Mouse (Mus musculus) midbrain, postnatal 0 days (tissue): ENCODE measurements at regions not wholly inside any gene's neighbourhood (a gene's known extent, or its start where the extent isn't known, plus 50 kb on each side); places are given as distances from the start of the nearest gene placed in this dataset.

Experiments used
- ATAC-seq: fragments of 200-750 bp; cut with Nextera tagmentation; 2 replicates; pipeline ENCODE4 v1.8.0; 2017; ENCODE audit warnings: moderate number of reproducible peaks, mild to moderate bottlenecking, moderate TSS enrichment, moderate library complexity; ENCODE audit not compliant: low FRiP score
- DNase-seq: peaks from one replicate; pipeline ENCODE4 v3.0.0-alpha.2; 2015; ENCODE audit warnings: low spot score
- H3K27ac ChIP-seq: fragments of 300-500 bp; sonication (generic); 2 replicates; pipeline ENCODE4 v1.5.1; 2014; ENCODE audit warnings: low read depth, mild to moderate bottlenecking, low read length, mixed read lengths
- H3K27me3 ChIP-seq: fragments of 300-500 bp; sonication (generic); 2 replicates; pipeline ENCODE4 v1.6.1; 2014; ENCODE audit warnings: low read length, control low read depth, mixed read lengths; ENCODE audit not compliant: insufficient read depth
- H3K36me3 ChIP-seq: fragments of 300-500 bp; sonication (generic); 2 replicates; pipeline ENCODE4 v1.6.1; 2014; ENCODE audit warnings: low read length, control low read depth, mixed read lengths; ENCODE audit not compliant: insufficient read depth
- H3K4me1 ChIP-seq: fragments of 300-500 bp; sonication (generic); 2 replicates; pipeline ENCODE4 v1.6.1; 2014; ENCODE audit warnings: mild to moderate bottlenecking, control low read depth, antibody characterized with exemption, low read length, mixed read lengths; ENCODE audit not compliant: insufficient read depth
- H3K4me2 ChIP-seq: fragments of 300-500 bp; sonication (generic); 2 replicates; pipeline ENCODE4 v1.6.1; 2014; ENCODE audit warnings: low read depth, mild to moderate bottlenecking, low read length, mixed read lengths; ENCODE audit not compliant: poor library complexity, severe bottlenecking
- H3K4me3 ChIP-seq: fragments of 300-500 bp; sonication (generic); 2 replicates; pipeline ENCODE4 v1.5.1; 2014; ENCODE audit warnings: low read depth, mild to moderate bottlenecking, low read length, moderate library complexity
- H3K9ac ChIP-seq: fragments of 300-500 bp; sonication (generic); replicated peaks from 2 replicates; pipeline ENCODE4 v1.6.1; 2014; ENCODE audit warnings: mild to moderate bottlenecking, low read length, moderate library complexity, mixed read lengths; ENCODE audit not compliant: poor library complexity, severe bottlenecking
- H3K9me3 ChIP-seq: fragments of 300-500 bp; sonication (generic); 2 replicates; pipeline ENCODE4 v1.6.1; 2016; ENCODE audit warnings: low read length, control low read depth
- CTCF ChIP-seq: IDR thresholded peaks from 2 replicates; pipeline ENCODE4 v1.5.1; 2016; ENCODE audit warnings: antibody characterized with exemption, mild to moderate bottlenecking
- WGBS: fragments of 180-500 bp; shearing (Covaris S2); extraction: QIAGEN DNeasy Blood & Tissue Kit; methylation state at CpG from one replicate; pipeline ENCODE4 v1.1.7; 2014; 5-methylcytosine and 5-hydroxymethylcytosine counted together

DNA sequence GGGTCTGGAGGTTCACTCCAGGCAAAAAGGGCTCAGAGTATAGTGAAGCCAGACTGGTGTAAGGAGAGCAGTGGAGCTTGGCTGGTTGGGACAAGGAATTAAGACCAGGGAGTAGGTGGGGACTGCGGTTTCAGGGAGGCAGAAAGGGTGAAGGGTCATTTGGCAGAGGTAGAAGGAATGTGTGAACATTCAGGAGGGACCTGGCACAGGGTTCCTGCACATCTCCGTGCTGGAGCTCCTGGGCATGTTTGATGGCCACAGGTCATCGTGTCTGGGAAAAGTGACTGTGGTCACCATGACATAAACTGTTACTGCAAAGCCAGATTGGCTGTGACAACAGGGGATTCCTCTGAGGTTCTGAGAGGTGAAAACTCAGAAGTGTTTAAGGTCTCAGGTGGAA lies 202.3 kb downstream of the Gadd45g start:
- WGBS, result 84% methylated on average over 3 of the region's 3 CpGs
- Histone ChIP-seq H3K36me3 (no peaks in the 10 kb centered on the region), H3K27me3 (no peaks in the 10 kb centered on the region), H3K9ac (no peak overlapping the region), H3K9me3 (no peaks in the 10 kb centered on the region), H3K27ac (no peak overlapping the region), H3K4me3 (no peak overlapping the region), H3K4me1 (peaks cover 8% of the 10 kb centered on the region; the same call in 1 of the 2 replicates), H3K4me2 (no peak overlapping the region)
- TF ChIP-seq CTCF, result no peak
- ATAC-seq (no peak), DNase-seq (no peak)

DNA sequence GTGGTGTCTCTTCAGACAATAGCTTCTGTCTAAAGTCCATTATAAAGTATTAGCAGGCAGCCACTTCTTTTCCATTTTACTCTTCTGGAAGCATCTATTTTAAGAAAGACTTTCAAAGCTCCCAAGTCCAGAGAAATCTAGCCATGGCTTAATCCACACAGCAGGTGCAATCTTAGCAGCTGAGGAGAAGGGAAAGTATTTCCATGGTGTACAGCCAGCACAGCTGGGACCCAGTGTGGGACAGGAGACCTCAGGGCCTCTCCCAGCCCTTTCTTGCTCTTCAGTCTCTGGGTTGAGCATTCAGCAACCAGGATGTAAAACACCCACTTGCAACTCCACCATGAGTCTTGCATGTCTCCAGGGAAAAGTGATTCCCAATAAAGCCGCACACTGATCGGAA lies 202.8 kb downstream of the Gadd45g start:
- no peaks in the 10 kb centered on the region for H3K27me3 ChIP-seq
- no peaks in the 10 kb centered on the region for H3K36me3 ChIP-seq
- ATAC-seq, result no peak
- H3K4me2 ChIP-seq, result no peak overlapping the region
- H3K4me1 ChIP-seq, result peaks cover 8% of the 10 kb centered on the region; the same call in 1 of the 2 replicates
- H3K9me3 ChIP-seq, result no peaks in the 10 kb centered on the region
- no peak overlapping the region for H3K9ac ChIP-seq
- WGBS, result 96% methylated on average over 2 of the region's 2 CpGs
- no peak for TF ChIP-seq CTCF
- H3K4me3 ChIP-seq, result no peak overlapping the region
- no peak overlapping the region for H3K27ac ChIP-seq
- DNase-seq, result no peak

DNA sequence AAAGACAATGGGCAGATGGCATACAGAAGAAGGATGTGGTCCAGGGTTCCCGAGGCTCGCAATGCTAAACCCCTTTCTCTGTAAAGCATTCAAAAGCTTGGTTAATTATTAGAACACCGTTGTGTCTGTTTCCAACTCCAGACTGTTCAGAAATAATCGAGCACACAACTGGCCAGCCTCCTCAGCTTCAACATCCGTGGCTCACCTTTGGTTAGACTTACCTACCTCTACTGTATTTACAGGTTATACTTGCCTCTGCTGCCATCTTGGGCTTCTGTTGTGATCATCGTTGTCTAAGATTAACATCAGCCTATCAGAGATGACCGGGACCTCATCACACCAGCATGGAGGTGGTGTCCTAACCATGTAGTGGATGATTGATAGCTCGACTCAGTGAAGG lies 209.3 kb downstream of the Gadd45g start:
- ATAC-seq (no peak), DNase-seq (no peak)
- no peak overlapping the region for H3K4me2 ChIP-seq
- no peak overlapping the region for H3K27ac ChIP-seq
- H3K36me3 ChIP-seq, result no peaks in the 10 kb centered on the region
- H3K4me1 ChIP-seq, result no peaks in the 10 kb centered on the region; the same call in 1 of the 2 replicates
- H3K4me3 ChIP-seq, result no peak overlapping the region
- WGBS, result 93% methylated on average over 8 of the region's 8 CpGs
- no peak overlapping the region for H3K9ac ChIP-seq
- H3K27me3 ChIP-seq, result no peaks in the 10 kb centered on the region
- no peaks in the 10 kb centered on the region for H3K9me3 ChIP-seq
- no peak for TF ChIP-seq CTCF

GRCm38 (mm10) chr13:52057456-52057855 lies 211.0 kb downstream of the Gadd45g start:
- no peaks in the 10 kb centered on the region for H3K36me3 ChIP-seq
- ATAC-seq (no peak), DNase-seq (no peak)
- H3K4me1 ChIP-seq, result no peaks in the 10 kb centered on the region; the same call in 1 of the 2 replicates
- no peak overlapping the region for H3K4me2 ChIP-seq
- no peaks in the 10 kb centered on the region for H3K27me3 ChIP-seq
- no peak overlapping the region for H3K4me3 ChIP-seq
- no peaks in the 10 kb centered on the region for H3K9me3 ChIP-seq
- 92% methylated on average over 10 of the region's 10 CpGs for WGBS
- no peak for TF ChIP-seq CTCF
- no peak overlapping the region for H3K27ac ChIP-seq
- H3K9ac ChIP-seq, result no peak overlapping the region

- ATAC-seq, result no peak
- H3K27ac ChIP-seq, result no peak overlapping the region
- no peak for TF ChIP-seq CTCF
- DNase-seq, result no peak
- no peaks in the 10 kb centered on the region for H3K27me3 ChIP-seq
- H3K4me3 ChIP-seq, result no peak overlapping the region
- H3K4me1 ChIP-seq, result no peaks in the 10 kb centered on the region; the same call in 1 of the 2 replicates
- H3K9ac ChIP-seq, result no peak overlapping the region
- 89% methylated on average over 22 of the region's 22 CpGs for WGBS
- H3K4me2 ChIP-seq, result no peak overlapping the region
- no peaks in the 10 kb centered on the region for H3K36me3 ChIP-seq
- H3K9me3 ChIP-seq, result no peaks in the 10 kb centered on the region
These were observed 213.4 kb downstream of the Gadd45g start for GRCm38 (mm10) chr13:52059756-52060417.

GRCm38 (mm10) chr13:52060418-52060870 lies 214.0 kb downstream of the Gadd45g start:
- TF ChIP-seq CTCF, result no peak
- H3K27ac ChIP-seq, result no peak overlapping the region
- no peak overlapping the region for H3K4me2 ChIP-seq
- no peaks in the 10 kb centered on the region for H3K9me3 ChIP-seq
- no peaks in the 10 kb centered on the region for H3K27me3 ChIP-seq
- no peak overlapping the region for H3K4me3 ChIP-seq
- H3K9ac ChIP-seq, result no peak overlapping the region
- H3K4me1 ChIP-seq, result no peaks in the 10 kb centered on the region
- no peaks in the 10 kb centered on the region for H3K36me3 ChIP-seq
- ATAC-seq (no peak), DNase-seq (no peak)
- 53% methylated on average over 10 of the region's 10 CpGs for WGBS
